Mouse (Mus musculus): ENCODE measurements at regions not wholly inside any gene's neighbourhood (a gene's known extent, or its start where the extent isn't known, plus 50 kb on each side); places are given as distances from the start of the nearest gene placed in this dataset.
"Not testable (repeated sequence)": the region's sequence is repeated elsewhere in the genome, so short reads cannot be mapped to it uniquely, and the experiment has no call there.

DNA sequence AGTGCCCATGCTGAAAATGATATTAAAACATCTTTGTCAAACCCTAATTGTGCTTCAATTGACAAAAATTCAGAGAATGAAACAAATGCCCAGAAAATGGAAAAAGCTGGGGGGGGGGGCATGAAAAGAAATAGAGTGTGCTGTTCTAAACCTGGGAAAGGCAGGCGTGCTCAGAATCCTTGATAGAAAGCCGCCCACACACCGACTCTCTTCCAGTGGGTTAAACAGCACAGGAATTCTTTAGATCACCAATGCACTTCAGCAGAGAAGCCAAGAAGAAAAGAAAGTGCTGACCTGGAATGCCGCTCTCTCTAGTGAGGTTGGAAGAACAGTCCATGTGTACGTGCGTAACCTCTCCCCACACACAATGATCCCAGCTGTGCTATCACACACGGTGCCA is 113.4 kb upstream of the Kcnk2 start:
- H3K4me1 ChIP-seq = no peaks in the 10 kb centered on the region
- 64% methylated on average over 7 of the region's 7 CpGs for WGBS
- no peak overlapping the region for H3K27ac ChIP-seq (replicated peaks)
- H3K9me3 ChIP-seq = peaks cover 6% of the 10 kb centered on the region; the same call in 1 of the 2 replicates
- H3K4me3 ChIP-seq = no peak overlapping the region
- no peaks in the 10 kb centered on the region for H3K36me3 ChIP-seq
- H3K4me2 ChIP-seq = no peak overlapping the region
- H3K9ac ChIP-seq = no peak overlapping the region
- H3K27me3 ChIP-seq (replicated peaks) = no peaks in the 10 kb centered on the region
- no peak for ATAC-seq (ENCODE audit: extremely low read depth, insufficient number of reproducible peaks, low FRiP score, low TSS enrichment)

DNA sequence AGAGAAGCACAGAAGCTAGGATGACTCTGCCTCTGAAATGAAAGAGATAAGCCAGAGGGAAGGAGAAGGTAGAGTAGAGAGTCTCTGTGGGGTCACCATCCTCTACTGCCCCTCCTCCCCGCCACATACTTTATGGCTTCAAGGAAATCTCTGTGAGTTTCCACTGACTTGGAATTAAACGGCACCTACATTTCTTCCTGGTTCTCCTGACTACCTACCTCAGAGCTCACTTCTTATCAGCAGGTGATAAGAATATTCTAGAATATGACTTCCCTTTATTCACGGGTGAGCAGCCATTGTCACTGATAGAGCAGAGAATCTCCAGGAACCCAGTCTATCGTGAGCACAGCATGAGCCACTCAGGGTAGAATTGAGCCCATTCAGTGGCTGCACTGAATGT is 111.3 kb upstream of the Kcnk2 start:
- Histone ChIP-seq H3K27me3 (replicated peaks) (no peaks in the 10 kb centered on the region), H3K36me3 (no peaks in the 10 kb centered on the region), H3K4me3 (no peak overlapping the region), H3K9ac (no peak overlapping the region), H3K27ac (replicated peaks) (no peak overlapping the region), H3K4me1 (no peaks in the 10 kb centered on the region), H3K4me2 (no peak overlapping the region), H3K9me3 (peaks cover 19% of the 10 kb centered on the region; the same call in 1 of the 2 replicates)
- no peak for ATAC-seq (ENCODE audit: extremely low read depth, insufficient number of reproducible peaks, low FRiP score, low TSS enrichment)
- WGBS = 62% methylated on average over 4 of the region's 4 CpGs

DNA sequence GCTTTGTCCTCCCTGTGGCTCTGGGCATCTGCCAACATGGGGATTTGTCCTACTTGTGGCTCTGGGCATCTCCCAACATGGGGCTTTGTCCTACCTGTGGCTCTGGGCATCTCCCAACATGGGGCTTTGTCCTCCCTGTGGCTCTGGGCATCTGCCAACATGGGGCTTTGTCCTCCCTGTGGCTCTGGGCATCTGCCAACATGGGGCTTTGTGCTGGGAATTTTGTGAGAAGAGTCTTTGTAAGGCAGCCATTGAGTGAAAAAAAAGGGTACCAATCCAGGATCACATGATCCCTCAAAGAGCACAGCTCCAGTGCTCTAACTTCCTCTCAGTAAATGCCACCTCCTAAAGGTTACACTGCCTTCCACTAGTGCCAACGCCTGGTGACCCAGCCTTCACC is 105.2 kb upstream of the Kcnk2 start:
- not testable (repeated sequence) for H3K4me3 ChIP-seq; H3K4me2 ChIP-seq; H3K27ac ChIP-seq (replicated peaks); H3K27me3 ChIP-seq (replicated peaks); H3K9ac ChIP-seq; ATAC-seq (ENCODE audit: extremely low read depth, insufficient number of reproducible peaks, low FRiP score, low TSS enrichment); H3K36me3 ChIP-seq; H3K4me1 ChIP-seq
- H3K9me3 ChIP-seq = peaks cover 20% of the 10 kb centered on the region; the same call in 1 of the 2 replicates
- WGBS = 67% methylated on average over 1 of the region's 1 CpGs

DNA sequence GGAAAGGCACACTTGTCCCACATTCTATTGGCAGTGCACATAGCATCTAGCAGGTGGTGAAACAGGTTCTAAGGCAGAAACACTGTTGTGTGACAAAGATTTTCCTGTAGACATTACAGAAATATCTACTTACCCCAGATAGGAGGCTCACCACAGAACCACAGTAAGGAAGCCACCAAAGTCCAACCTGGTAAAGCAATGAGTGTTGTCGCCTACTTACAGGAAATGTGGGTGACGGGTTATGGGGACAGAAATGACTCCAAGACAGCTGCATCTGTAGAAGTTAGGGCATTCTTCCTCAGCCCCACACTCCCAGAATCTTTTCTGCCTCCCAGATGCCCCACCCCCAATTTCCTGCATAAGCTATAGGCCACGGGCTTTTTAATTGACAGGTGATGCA is 97.6 kb upstream of the Kcnk2 start:
- no peak for ATAC-seq (ENCODE audit: extremely low read depth, insufficient number of reproducible peaks, low FRiP score, low TSS enrichment)
- no peak overlapping the region for H3K4me2 ChIP-seq
- H3K9me3 ChIP-seq = no peaks in the 10 kb centered on the region
- no peaks in the 10 kb centered on the region for H3K36me3 ChIP-seq
- peaks cover 9% of the 10 kb centered on the region for H3K4me1 ChIP-seq
- H3K27ac ChIP-seq (replicated peaks) = no peak overlapping the region
- WGBS = 62% methylated on average over 3 of the region's 3 CpGs
- H3K27me3 ChIP-seq (replicated peaks) = no peaks in the 10 kb centered on the region
- no peak overlapping the region for H3K9ac ChIP-seq
- no peak overlapping the region for H3K4me3 ChIP-seq

DNA sequence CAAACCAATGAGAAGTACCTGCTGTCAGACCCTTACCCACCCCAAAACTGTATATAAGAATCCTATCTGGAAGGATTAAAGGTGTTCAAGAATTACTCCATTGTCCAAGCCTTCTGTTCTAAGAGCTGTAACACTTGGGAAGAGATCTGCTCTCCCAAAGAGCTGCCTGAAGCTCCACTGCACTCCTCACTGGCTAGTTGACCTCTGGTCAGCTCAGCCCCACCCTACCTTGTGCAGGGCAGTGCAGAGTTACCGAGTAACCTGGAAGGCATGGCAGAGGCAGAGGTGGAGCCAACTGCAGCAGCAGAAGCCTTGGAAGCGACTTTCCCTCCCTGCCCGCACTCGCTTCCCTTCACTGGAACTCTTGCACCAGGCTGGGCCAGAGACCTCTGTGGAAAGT is 97.1 kb upstream of the Kcnk2 start:
- Histone ChIP-seq H3K27ac (replicated peaks) (no peak overlapping the region), H3K4me2 (no peak overlapping the region), H3K36me3 (no peaks in the 10 kb centered on the region), H3K9me3 (no peaks in the 10 kb centered on the region), H3K4me1 (peaks cover 9% of the 10 kb centered on the region), H3K4me3 (no peak overlapping the region), H3K9ac (no peak overlapping the region), H3K27me3 (replicated peaks) (no peaks in the 10 kb centered on the region)
- ATAC-seq (ENCODE audit: extremely low read depth, insufficient number of reproducible peaks, low FRiP score, low TSS enrichment) = no peak
- 66% methylated on average over 4 of the region's 4 CpGs for WGBS

DNA sequence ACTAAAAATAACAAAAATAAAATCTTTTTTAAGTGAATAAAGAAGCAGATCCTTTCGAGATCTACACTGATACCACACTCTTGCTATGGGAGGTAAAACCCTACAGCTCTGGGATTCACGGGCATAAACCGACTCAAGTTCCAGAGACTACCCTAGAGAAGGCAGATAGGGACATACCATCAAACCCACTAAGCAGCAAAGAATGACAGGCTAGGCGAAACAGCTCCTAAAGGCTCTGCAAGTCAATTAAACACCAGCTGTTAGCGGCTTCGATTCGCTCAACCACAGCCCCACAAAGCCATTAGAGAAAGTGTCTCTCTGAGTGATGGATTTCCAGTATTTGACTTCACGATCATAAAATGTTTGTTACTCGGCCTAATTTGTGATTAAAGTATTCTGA is 95.0 kb upstream of the Kcnk2 start:
- no peaks in the 10 kb centered on the region for H3K36me3 ChIP-seq
- 75% methylated on average over 9 of the region's 9 CpGs for WGBS
- no peak overlapping the region for H3K4me3 ChIP-seq
- no peaks in the 10 kb centered on the region for H3K27me3 ChIP-seq (replicated peaks)
- H3K27ac ChIP-seq (replicated peaks) = no peak overlapping the region
- no peaks in the 10 kb centered on the region for H3K9me3 ChIP-seq
- no peak for ATAC-seq (ENCODE audit: extremely low read depth, insufficient number of reproducible peaks, low FRiP score, low TSS enrichment)
- no peak overlapping the region for H3K4me2 ChIP-seq
- peaks cover 9% of the 10 kb centered on the region for H3K4me1 ChIP-seq
- H3K9ac ChIP-seq = no peak overlapping the region

DNA sequence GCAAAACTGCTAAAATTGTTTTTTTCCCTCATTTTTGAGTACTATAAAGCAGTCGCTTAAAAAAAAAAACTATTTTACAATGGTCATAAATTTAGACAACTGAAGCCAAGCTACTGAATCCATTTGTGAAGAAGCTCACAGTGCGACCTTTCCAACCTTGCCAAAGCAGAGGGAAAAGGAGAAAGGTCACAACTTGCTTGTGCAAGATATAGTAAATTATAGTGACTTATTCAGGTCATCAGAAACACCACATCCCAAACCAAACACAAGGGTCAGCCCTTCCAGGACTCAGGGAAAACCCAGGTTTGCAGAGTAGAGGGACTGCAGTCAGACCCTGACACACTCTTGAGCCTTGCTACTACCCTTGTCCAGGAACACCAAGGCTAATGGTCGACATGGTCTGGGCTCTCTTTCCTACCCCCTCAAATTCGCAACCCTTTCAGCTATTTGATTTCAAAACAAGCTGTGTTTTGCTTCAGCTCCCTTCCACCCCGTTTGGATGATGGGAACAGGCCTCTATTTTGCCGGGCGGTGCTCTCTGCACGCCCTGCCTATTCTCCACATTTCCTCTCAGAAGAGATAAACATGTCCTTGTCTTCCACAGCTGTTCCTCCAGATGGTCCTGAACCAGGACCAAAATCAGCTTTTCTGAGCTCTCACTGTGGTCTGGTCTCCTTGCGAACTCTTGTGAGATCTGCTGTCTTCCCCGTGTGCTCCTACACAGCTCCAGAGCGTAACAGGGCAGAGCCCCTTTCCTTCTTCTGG is 93.5 kb upstream of the Kcnk2 start:
- H3K36me3 ChIP-seq = no peaks in the 10 kb centered on the region
- peaks cover 9% of the 10 kb centered on the region for H3K4me1 ChIP-seq
- no peak overlapping the region for H3K4me3 ChIP-seq
- no peak overlapping the region for H3K4me2 ChIP-seq
- ATAC-seq (ENCODE audit: extremely low read depth, insufficient number of reproducible peaks, low FRiP score, low TSS enrichment) = no peak
- WGBS = 58% methylated on average over 11 of the region's 11 CpGs
- H3K9ac ChIP-seq = no peak overlapping the region
- H3K9me3 ChIP-seq = no peaks in the 10 kb centered on the region
- 0 out of 2 replicates have a peak overlapping the region, but pooled peaks have one; percentile 20 for H3K27ac ChIP-seq (replicated peaks)
- no peaks in the 10 kb centered on the region for H3K27me3 ChIP-seq (replicated peaks)

DNA sequence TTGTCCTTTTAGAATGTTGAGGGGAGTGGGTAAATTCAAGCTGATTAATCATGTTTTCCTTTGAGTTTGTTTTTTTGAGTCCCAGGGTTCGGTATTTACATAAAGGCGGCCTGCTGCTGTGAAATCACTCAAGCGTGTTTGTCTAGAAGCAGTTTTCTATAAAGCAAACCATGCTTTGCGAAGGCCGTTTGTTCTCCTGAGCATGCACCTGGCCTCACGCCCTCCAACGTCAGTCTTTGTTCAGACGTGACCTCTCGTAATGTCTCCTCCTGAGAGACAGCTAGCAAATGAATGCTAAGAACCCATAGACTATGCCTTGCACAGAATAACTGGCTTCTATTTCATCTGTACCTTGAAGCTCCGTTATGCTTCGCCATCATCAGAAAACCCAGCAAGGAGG is 92.8 kb upstream of the Kcnk2 start:
- Histone ChIP-seq H3K4me3 (no peak overlapping the region), H3K9ac (no peak overlapping the region), H3K9me3 (no peaks in the 10 kb centered on the region), H3K36me3 (no peaks in the 10 kb centered on the region), H3K4me1 (peaks cover 9% of the 10 kb centered on the region), H3K27ac (replicated peaks) (no peak overlapping the region), H3K4me2 (no peak overlapping the region), H3K27me3 (replicated peaks) (no peaks in the 10 kb centered on the region)
- no peak for ATAC-seq (ENCODE audit: extremely low read depth, insufficient number of reproducible peaks, low FRiP score, low TSS enrichment)
- 85% methylated on average over 11 of the region's 11 CpGs for WGBS

DNA sequence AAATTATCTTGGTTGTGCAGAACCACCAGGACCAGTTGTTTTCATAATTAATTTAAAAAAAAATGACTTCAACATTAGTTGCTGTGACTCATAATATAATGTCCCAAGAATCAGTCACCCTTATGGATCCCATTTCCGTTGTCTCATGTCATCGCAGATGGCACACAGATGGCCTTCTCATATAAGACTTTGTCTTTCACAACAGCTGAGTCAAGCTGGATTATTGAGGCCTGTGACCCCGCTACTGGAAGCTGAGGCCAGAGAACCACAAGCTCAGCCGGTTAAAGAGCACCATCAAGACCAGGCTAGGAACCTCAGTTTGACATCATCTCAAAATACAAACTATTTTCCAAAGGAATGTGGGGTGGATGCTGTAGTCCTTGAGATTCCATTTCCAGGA is 83.3 kb upstream of the Kcnk2 start:
- WGBS = 82% methylated on average over 4 of the region's 4 CpGs
- no peak for ATAC-seq (ENCODE audit: extremely low read depth, insufficient number of reproducible peaks, low FRiP score, low TSS enrichment)
- H3K27me3 ChIP-seq (replicated peaks) = no peaks in the 10 kb centered on the region
- no peaks in the 10 kb centered on the region for H3K36me3 ChIP-seq
- no peak overlapping the region for H3K4me3 ChIP-seq
- no peaks in the 10 kb centered on the region for H3K4me1 ChIP-seq
- no peak overlapping the region for H3K9ac ChIP-seq
- no peaks in the 10 kb centered on the region for H3K9me3 ChIP-seq
- no peak overlapping the region for H3K27ac ChIP-seq (replicated peaks)
- no peak overlapping the region for H3K4me2 ChIP-seq

DNA sequence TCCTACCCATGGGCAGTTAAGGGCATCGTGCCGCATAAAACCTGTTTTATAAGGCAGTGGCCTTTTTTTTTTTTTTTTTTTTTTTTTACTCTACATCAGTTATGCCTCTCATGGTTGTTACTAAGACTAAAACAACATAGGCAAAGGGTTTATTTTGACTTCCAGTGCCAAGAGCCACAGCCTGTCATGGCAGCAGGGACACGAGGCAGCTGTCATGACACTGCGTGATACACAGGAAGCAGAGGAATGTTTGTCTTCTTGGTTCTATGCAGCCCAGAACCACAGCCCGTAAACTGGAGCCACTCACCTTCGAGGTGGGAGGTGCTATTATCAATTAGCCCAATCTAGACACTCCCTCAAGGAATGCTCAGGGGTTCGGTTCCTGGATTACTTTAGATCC is 81.3 kb upstream of the Kcnk2 start:
- Histone ChIP-seq H3K27me3 (replicated peaks) (no peaks in the 10 kb centered on the region), H3K36me3 (no peaks in the 10 kb centered on the region), H3K27ac (replicated peaks) (no peak overlapping the region), H3K9me3 (no peaks in the 10 kb centered on the region), H3K4me2 (no peak overlapping the region), H3K4me3 (no peak overlapping the region), H3K9ac (no peak overlapping the region), H3K4me1 (peaks cover 1% of the 10 kb centered on the region)
- no peak for ATAC-seq (ENCODE audit: extremely low read depth, insufficient number of reproducible peaks, low FRiP score, low TSS enrichment)
- 69% methylated on average over 7 of the region's 7 CpGs for WGBS

DNA sequence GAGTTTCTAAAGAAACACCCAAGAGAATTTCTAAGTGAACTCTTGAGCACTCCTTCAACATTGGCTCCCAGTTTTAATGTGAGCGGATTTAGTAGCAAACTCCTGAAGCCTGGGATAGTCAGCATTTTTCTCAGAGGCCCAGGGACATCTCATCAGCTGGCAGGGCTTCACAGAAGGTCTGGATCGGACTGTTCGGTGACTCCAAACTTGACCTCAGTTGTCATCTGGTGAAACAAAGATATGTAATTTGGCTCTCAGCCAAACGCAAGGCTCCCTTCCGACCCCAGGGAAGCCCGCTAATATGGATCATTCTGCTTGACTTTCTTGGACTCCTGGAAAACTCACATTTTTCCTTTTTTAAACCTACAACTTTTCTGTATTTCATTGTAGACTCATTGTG is 76.0 kb upstream of the Kcnk2 start:
- no peak overlapping the region for H3K4me3 ChIP-seq
- WGBS = 36% methylated on average over 6 of the region's 6 CpGs

DNA sequence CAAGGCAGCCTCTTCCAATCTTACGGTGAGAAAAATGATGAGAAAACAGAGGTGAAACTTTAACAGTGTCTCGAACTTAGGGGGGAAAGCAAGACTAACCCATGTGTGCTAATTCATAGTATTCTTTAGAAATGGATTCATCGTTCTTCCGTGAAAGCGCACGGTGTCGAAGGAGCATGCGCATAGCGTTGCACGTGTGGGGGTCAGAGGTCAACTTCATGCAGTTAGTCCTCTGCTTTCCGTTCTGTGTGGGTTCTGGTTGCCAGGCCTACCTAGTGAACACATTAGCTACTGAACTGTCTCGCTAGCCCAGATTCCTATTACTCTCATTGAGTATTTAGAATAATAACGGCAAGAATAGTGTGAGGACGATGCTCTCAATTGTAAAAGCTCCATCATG is 74.7 kb upstream of the Kcnk2 start:
- no peak overlapping the region for H3K27ac ChIP-seq (replicated peaks)
- 90% methylated on average over 14 of the region's 14 CpGs for WGBS
- H3K4me3 ChIP-seq = no peak overlapping the region
- no peaks in the 10 kb centered on the region for H3K27me3 ChIP-seq (replicated peaks)
- no peaks in the 10 kb centered on the region for H3K9me3 ChIP-seq
- H3K4me1 ChIP-seq = peaks cover 6% of the 10 kb centered on the region
- H3K4me2 ChIP-seq = no peak overlapping the region
- ATAC-seq (ENCODE audit: extremely low read depth, insufficient number of reproducible peaks, low FRiP score, low TSS enrichment) = no peak
- H3K36me3 ChIP-seq = no peaks in the 10 kb centered on the region
- H3K9ac ChIP-seq = no peak overlapping the region

More for the DNA sequence above, 76.0 kb upstream of the Kcnk2 start:
- no peak overlapping the region for H3K9ac ChIP-seq
- no peaks in the 10 kb centered on the region for H3K36me3 ChIP-seq
- no peaks in the 10 kb centered on the region for H3K27me3 ChIP-seq (replicated peaks)
- no peaks in the 10 kb centered on the region for H3K9me3 ChIP-seq
- no peak for ATAC-seq (ENCODE audit: extremely low read depth, insufficient number of reproducible peaks, low FRiP score, low TSS enrichment)
- no peak overlapping the region for H3K4me2 ChIP-seq
- no peak overlapping the region for H3K27ac ChIP-seq (replicated peaks)
- H3K4me1 ChIP-seq = peaks cover 6% of the 10 kb centered on the region
